30 mouse cellular contexts compared by ENCODE assay signal in genomic region chr4:3427968-3428367, GRCm38 (mm10).
"Had no signal": no experiment of that assay in that cellular context is flagged by ENCODE, and none has a peak within 500 bp of the region (broad histone marks: within the 10 kb centered on the region; RNA-seq: fewer than 3 reads in every experiment).

No protein-coding gene starts in this region.

- H3K9me3 ChIP-seq: limb, embryonic 10.5 days; limb, embryonic 15.5 days; liver, embryonic 12.5 days; liver, embryonic 13.5 days; liver, embryonic 15.5 days; lung, embryonic 15.5 days; megakaryocyte, embryonic 14.5 days; midbrain, embryonic 15.5 days had no signal

- H3K4me1 ChIP-seq: limb, embryonic 10.5 days; limb, embryonic 12.5 days; limb, embryonic 13.5 days; limb, embryonic 15.5 days; liver, embryonic 12.5 days; liver, embryonic 13.5 days; liver, embryonic 15.5 days; lung, embryonic 15.5 days; megakaryocyte, embryonic 14.5 days; midbrain, embryonic 10.5 days; midbrain, embryonic 12.5 days; midbrain, embryonic 13.5 days; midbrain, embryonic 15.5 days; neural tube, embryonic 12.5 days had no signal

- H3K27ac ChIP-seq: limb, embryonic 10.5 days; limb, embryonic 12.5 days; limb, embryonic 13.5 days; limb, embryonic 15.5 days; liver, embryonic 12.5 days; liver, embryonic 13.5 days; liver, embryonic 14.5 days; liver, embryonic 15.5 days; lung, embryonic 15.5 days; macrophage; midbrain, embryonic 10.5 days; midbrain, embryonic 12.5 days; midbrain, embryonic 13.5 days; midbrain, embryonic 15.5 days; neural tube, embryonic 12.5 days had no signal

- H3K4me3 ChIP-seq: limb, embryonic 10.5 days; limb, embryonic 12.5 days; limb, embryonic 13.5 days; limb, embryonic 15.5 days; liver, embryonic 12.5 days; liver, embryonic 13.5 days; liver, embryonic 15.5 days; lung, embryonic 15.5 days; megakaryocyte, embryonic 14.5 days; midbrain, embryonic 10.5 days; midbrain, embryonic 12.5 days; midbrain, embryonic 13.5 days; midbrain, embryonic 15.5 days; myocyte; neural tube, embryonic 12.5 days had no signal

- DNase-seq: left cerebral cortex, postnatal 4 days; liver; liver, embryonic 13.5 days; liver, postnatal 0 days; lung, adult 18-20 months; lung, adult 2 months; lung, embryonic 14.5 days; lung, postnatal 10 days; lung, postnatal 14 days; lung, postnatal 36 days; lung, postnatal 4 days; midbrain, embryonic 14.5 days had no signal

- H3K4me2 ChIP-seq: limb, embryonic 12.5 days; limb, embryonic 13.5 days; limb, embryonic 15.5 days; liver, embryonic 11.5 days; liver, embryonic 12.5 days; liver, embryonic 13.5 days; liver, embryonic 15.5 days; lung, embryonic 14.5 days; lung, embryonic 15.5 days; midbrain, embryonic 11.5 days; midbrain, embryonic 12.5 days; midbrain, embryonic 13.5 days; midbrain, embryonic 15.5 days; neural tube, embryonic 12.5 days had no signal

- H3K27me3 ChIP-seq: limb, embryonic 12.5 days; limb, embryonic 13.5 days; limb, embryonic 15.5 days; liver, embryonic 12.5 days; liver, embryonic 13.5 days; liver, embryonic 15.5 days; lung, embryonic 15.5 days; megakaryocyte, embryonic 14.5 days; midbrain, embryonic 12.5 days; midbrain, embryonic 13.5 days; midbrain, embryonic 15.5 days; neural tube, embryonic 12.5 days had no signal

- H3K36me3 ChIP-seq: limb, embryonic 10.5 days; limb, embryonic 12.5 days; limb, embryonic 13.5 days; limb, embryonic 15.5 days; liver, embryonic 12.5 days; liver, embryonic 13.5 days; liver, embryonic 15.5 days; lung, embryonic 15.5 days; midbrain, embryonic 10.5 days; midbrain, embryonic 12.5 days; midbrain, embryonic 13.5 days; midbrain, embryonic 15.5 days; neural tube, embryonic 12.5 days had no signal

- H3K9ac ChIP-seq: limb, embryonic 12.5 days; limb, embryonic 13.5 days; limb, embryonic 15.5 days; liver, embryonic 12.5 days; liver, embryonic 13.5 days; liver, embryonic 14.5 days; liver, embryonic 15.5 days; liver, postnatal 0 days; lung, embryonic 14.5 days; lung, embryonic 15.5 days; midbrain, embryonic 12.5 days; midbrain, embryonic 13.5 days; midbrain, embryonic 15.5 days; neural tube, embryonic 12.5 days had no signal
